Mouse (Mus musculus): ENCODE measurements around the gene Slc4a4.

GRCm38 (mm10) chr5:89259804-89260492 is 373.3 kb downstream of the Slc4a4 start:
- TF ChIP-seq POLR2A (IDR thresholded peaks at IDR 0.05; ENCODE audit: borderline replicate concordance, extremely low read depth, insufficient read depth, insufficient read length, poor library complexity, severe bottlenecking) (no peak), CTCF (IDR thresholded peaks at IDR 0.05; ENCODE audit: borderline replicate concordance, extremely low read depth, insufficient read depth, insufficient read length) (no peak)
